Mouse (Mus musculus): Measurements from ENCODE around the gene Pde3b.
"Not testable (repeated sequence)": the region's sequence is repeated elsewhere in the genome, so short reads cannot be mapped to it uniquely, and the experiment has no call there.

Pde3b gene

DNA sequence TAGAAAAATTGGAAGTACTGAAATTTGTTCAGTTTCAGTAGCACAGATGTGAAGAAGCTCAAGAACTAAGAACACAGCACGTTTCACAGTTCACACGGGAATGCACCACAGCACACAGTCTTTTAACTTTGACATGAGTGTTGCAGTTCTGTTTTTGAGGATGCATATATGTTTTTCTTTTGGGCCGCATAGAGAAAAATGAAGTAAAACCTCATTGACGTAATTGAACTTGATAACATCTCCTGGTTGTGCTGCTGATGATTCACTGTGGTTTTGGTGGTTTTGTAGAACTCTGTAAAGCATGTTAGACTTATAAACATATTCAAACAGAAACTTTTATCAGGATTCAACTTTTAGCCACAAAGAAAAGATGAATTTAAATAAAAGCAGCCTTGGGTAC lies 64.7 kb downstream of the Pde3b start:
- no peak for DNase-seq (ENCODE audit: low spot score)

- no peak for DNase-seq (ENCODE audit: low spot score)
Measured at GRCm38 (mm10) chr7:114480196-114480989, 65.3 kb downstream of the Pde3b start.

- DNase-seq (ENCODE audit: low spot score): no peak
Measured at GRCm38 (mm10) chr7:114481008-114481407, 65.9 kb downstream of the Pde3b start.

DNA sequence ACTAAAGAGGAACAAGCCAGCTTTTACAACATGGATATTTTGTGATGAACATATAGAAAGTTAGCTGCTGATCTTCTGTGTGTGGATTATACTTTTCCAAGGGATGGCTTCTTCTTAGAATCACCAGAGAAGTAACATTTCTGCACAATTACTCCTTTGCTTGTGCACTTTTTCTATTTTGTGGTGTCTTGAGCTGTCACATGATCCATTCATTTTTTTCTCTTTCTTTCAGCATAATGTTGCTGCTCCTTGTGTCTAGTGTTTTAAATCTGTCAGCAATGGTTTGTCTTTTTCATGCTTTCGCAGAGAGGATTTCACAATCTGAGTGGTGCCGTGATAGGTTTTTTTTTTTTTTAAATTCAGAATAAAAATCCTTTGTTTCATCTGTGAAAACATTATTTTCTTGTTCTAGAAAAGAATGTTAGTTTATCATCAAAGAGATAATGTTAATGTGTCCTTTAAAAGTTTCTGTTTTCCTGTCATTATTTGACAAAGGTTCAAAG lies 66.4 kb downstream of the Pde3b start:
- DNase-seq (ENCODE audit: low spot score): no peak

- no peak for DNase-seq (ENCODE audit: low spot score)
Measured at GRCm38 (mm10) chr7:114492540-114492939, 77.5 kb downstream of the Pde3b start.

GRCm38 (mm10) chr7:114494033-114494432 lies 79.0 kb downstream of the Pde3b start:
- DNase-seq (ENCODE audit: low spot score): no peak

DNA sequence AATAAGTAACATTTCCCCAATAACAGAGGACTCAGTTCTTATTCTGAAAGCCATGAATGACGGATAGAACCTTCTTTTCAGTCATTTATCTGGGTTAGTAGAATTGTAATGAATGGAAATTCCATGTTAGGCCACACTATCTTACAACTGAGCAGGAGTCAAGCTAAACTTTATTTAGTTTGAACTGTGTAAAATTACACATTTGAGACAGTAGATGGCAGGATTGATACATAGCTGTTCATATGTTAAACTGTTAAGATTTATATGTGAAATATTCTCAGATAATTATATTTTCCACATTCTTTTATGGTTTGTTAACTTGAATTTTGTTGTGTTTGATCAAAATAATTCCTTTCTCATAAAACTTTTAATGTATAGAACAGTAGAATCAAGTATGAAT lies 84.2 kb downstream of the Pde3b start:
- DNase-seq (ENCODE audit: low spot score): no peak

DNA sequence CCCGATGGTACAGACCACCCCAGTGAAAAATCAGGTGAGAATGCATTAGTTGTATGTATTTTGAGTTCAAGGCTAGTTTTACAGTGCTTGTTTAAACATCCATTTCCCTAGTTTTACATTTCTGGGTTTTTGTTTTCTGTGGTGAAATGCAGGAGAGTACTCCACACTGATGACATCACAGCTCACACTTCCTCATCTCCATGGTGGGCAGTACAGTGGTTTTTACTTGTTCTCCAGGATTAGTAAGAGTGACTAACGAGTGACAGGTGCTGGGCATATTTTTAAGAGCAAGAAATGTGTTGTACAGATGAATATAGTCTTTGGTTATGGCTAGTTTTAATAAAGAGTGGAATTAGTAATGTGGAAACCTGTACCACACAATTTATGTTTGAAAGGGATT lies 93.8 kb downstream of the Pde3b start:
- no peak for DNase-seq (ENCODE audit: low spot score)

DNA sequence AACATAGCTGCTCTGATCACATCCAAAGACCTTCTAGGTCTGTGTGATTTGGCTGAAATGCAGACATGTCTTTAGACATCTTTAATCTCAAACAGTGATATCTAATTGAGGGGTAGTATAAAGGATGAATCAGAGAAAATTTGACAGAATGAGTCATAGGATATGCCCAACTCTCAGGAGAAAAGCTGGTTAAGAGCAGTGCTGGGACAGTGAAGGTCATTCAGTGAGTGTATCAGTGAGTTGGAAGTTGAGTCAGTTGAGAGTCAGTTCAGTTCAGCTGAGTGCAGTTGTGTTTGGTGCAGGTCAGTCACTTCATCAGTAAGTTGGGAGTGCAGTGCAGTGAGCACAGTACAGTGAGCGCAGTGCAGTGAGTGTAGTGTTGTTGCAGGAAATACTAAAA lies 105.0 kb downstream of the Pde3b start:
- DNase-seq (ENCODE audit: low spot score): no peak

DNA sequence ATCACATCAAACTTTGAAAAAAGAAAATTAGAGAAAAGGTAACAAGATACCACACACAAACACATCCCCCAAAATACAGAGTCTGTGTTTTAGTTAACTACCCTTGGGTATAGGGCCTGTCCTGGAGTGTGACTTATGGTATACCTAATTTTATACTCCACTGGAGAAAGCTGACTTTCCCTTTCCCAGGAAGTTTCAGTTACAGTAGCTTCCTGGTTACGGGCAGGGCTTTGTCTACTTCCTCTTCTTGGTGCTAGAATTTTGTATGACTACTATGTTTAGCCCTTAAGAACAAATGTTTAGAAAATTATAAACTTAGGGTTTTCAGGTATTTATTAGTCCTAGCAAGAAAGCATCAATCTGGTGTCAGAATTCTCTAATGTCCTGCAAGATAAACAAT lies 111.2 kb downstream of the Pde3b start:
- DNase-seq (ENCODE audit: low spot score): no peak

- DNase-seq (ENCODE audit: low spot score): no peak
Measured at GRCm38 (mm10) chr7:114536179-114536578, 121.1 kb downstream of the Pde3b start.

- DNase-seq (ENCODE audit: low spot score): peak; percentile 75
Measured at GRCm38 (mm10) chr7:114562531-114563241, 147.6 kb downstream of the Pde3b start, which contains the start of gene Cyp2r1. Gene Cyp2r1 (minus strand): TSS chr7:114562972.

DNA sequence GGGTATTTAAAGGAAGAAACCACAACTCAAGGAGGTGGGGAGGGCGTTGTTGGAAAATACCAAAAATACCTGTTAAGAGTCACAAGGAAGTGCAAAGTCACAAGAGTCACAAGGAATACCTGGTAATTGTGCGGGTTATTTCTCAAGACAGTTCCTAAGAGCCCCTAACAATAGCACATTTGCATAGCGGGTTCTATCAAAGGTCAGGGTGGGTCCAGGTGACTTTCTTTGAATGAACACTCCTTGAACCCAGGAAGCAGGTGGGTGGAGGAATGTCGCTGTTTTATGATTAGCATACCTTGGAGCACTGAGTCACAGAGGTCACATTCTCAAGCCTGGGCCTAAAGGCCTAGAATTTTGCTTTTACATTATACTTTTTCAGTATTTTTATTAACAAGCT lies 158.8 kb downstream of the Pde3b start:
- not testable (repeated sequence) for DNase-seq (ENCODE audit: low spot score)

DNA sequence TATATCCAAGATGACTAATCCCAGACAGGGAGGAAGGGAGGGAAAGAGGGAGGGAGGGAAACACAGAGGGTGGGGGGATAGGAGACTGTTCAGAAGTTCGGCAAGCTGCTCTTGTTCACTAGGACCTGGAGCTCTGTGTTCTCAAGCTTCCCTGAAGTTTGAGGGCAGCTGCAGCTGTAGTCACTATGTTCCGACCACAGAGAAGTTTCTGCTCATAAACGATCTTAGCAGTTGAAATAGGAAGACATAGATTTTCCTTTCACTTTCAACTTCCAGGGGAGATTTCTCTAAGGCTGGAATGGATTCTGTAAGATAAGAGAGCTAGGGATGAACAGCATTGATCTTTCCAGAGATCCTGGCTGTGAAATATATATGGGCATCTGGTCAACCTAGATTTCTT lies 161.8 kb downstream of the Pde3b start:
- DNase-seq (ENCODE audit: low spot score): no peak

DNA sequence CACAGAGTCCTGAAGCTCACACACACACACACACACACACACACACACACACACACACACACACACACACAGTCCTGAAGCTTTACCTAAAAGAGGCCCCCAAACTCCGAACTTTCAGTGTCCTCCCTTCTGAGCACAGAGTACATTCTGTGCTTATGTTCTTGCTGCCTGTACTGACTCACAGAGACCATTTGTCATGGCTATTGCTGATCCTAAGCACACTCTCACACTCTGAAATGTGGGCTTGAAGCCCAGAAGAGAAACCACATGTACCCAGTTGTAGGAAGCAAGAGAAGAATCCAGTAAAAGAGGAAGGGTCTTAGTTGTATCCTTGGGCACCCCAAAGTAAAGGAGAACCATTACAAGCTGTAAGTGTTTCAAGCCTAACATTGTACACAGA lies 162.6 kb downstream of the Pde3b start:
- DNase-seq (ENCODE audit: low spot score): no peak

DNA sequence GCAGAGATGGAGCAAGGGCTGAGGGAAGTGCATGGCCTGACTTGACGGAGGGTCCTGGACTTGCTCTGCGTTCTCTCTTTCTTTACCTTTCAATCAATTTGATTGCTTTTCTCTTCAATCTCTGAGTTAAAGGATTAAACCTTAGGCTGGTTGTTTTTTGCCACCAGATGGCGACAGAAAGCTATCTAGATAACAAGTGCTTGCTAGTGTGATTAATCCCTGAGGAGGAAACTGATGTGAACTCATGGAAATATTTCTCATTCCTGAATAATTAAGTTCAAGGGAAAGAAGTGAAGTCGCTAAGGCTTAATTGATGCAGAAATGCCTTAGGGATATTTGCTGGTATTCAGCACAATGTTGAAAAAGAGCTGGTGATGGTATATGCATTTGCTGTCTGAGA lies 165.3 kb downstream of the Pde3b start:
- DNase-seq (ENCODE audit: low spot score): peak; percentile 45

DNA sequence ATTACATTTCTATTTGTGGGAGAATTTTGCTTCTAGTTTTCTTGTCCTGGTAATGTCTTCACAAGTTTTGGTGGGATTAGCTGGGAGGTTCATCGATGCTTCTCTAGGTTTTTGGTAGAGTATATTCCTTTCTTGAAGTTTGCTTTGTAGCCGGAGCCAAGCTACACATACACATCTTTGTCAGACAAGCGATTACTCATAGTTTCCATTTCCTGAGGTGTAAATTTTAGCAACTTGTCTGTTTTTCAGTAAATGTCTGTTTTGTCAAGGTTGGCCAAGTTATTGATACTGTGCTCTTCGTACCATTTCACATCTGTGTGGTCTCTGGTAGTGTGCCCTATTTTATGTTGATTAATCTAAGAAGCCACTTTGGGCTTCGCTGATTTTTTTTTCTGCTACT lies 166.1 kb downstream of the Pde3b start:
- DNase-seq (ENCODE audit: low spot score): no peak

- DNase-seq (ENCODE audit: low spot score): no peak
Measured at GRCm38 (mm10) chr7:114582441-114582840, 167.4 kb downstream of the Pde3b start.

Data from ovary, postnatal 14 days (tissue).